Mouse (Mus musculus) left cerebral cortex, adult 2 months (tissue): ENCODE results near the gene Cdhr4. TPM values are rescaled to one million over a fixed set of nuclear protein-coding genes. Genes with fewer than 3 reads are reported as not detected.
"Not testable (repeated sequence)": the region's sequence is repeated elsewhere in the genome, so short reads cannot be mapped to it uniquely, and the experiment has no call there.

Experiments
- DNase-seq, 2 experiments: peaks; one replicate each; pipeline ENCODE4 v3.0.0; 2021 to 2022; ENCODE audit warnings: low spot score in 2 of 2, mixed read lengths in 1 of 2; ENCODE audit errors: extremely low spot score in 1 of 2
- H3K27ac ChIP-seq: fragments of 200-600 bp; 2 replicates; pipeline ENCODE4 v1.8.1; 2022
- H3K4me3 ChIP-seq: fragments of 200-600 bp; 2 replicates; pipeline ENCODE4 v1.8.1; 2022
- CTCF ChIP-seq: fragments of 200-600 bp; IDR thresholded peaks from 2 replicates; pipeline ENCODE4 v1.8.1; 2022; ENCODE audit warnings: antibody characterized with exemption, mild to moderate bottlenecking, moderate library complexity
- intact Hi-C: fragments of 180-260 bp; cut with DNase I; formaldehyde crosslinking; loops from one replicate; pipeline ENCODE4 v1.15.1; 2025
- total RNA-seq, 2 experiments: library from RNA; stranded (reverse); gene quantifications; 2 replicates each; pipeline ENCODE4 v1.2.3; 2021

The Cdhr4 gene
- total RNA-seq, 2 experiments from 2014 or later = 1.3 to 2.3 TPM

GRCm38 (mm10) chr9:107994464-107994863 lies 2.2 kb downstream of the Cdhr4 start:
- DNase-seq = no peak
- Histone ChIP-seq H3K27ac (no peak overlapping the region), H3K4me3 (no peak overlapping the region)
- intact Hi-C loops = no loop called here
- no peak for TF ChIP-seq CTCF

GRCm38 (mm10) chr9:107995513-107995912 lies 3.2 kb downstream of the Cdhr4 start:
- no peak overlapping the region for H3K4me3 ChIP-seq
- DNase-seq = no peak
- no peak for TF ChIP-seq CTCF
- intact Hi-C loops = no loop called here
- H3K27ac ChIP-seq = no peak overlapping the region

- intact Hi-C loops = no loop called here
- Histone ChIP-seq H3K27ac (no peak within 1 kb of the TSS), H3K4me3 (no peak within 1 kb of the TSS)
- no peak for DNase-seq
- no peak for TF ChIP-seq CTCF
Observed at GRCm38 (mm10) chr9:107996049-107996448, 3.8 kb downstream of the Cdhr4 start, which contains the start of gene Gm20662. Gene Gm20662 (plus strand): TSS chr9:107996349.

- no peak for TF ChIP-seq CTCF
- Histone ChIP-seq H3K27ac (peak within 1 kb of the TSS; percentile 99), H3K4me3 (peak within 1 kb of the TSS; percentile 75)
- intact Hi-C loops = no loop called here
- peak; percentile 100 for DNase-seq
Observed at GRCm38 (mm10) chr9:108001922-108002770, 9.8 kb downstream of the Cdhr4 start, which contains the start of gene Ip6k1. Gene Ip6k1 (plus strand): TSS chr9:108002501.

- intact Hi-C loops = no loop called here
- peak overlapping the region; percentile 99 for H3K27ac ChIP-seq
Observed at GRCm38 (mm10) chr9:108002778-108003530, 10.7 kb downstream of the Cdhr4 start.

GRCm38 (mm10) chr9:108003531-108003890 lies 11.2 kb downstream of the Cdhr4 start:
- DNase-seq = no peak
- Histone ChIP-seq H3K4me3 (peak overlapping the region; percentile 75), H3K27ac (peak overlapping the region; percentile 99)
- no peak for TF ChIP-seq CTCF
- intact Hi-C loops = no loop called here

More at GRCm38 (mm10) chr9:108002778-108003530, 10.7 kb downstream of the Cdhr4 start:
- H3K4me3 ChIP-seq = peak overlapping the region; percentile 75
- TF ChIP-seq CTCF = no peak
- no peak for DNase-seq

GRCm38 (mm10) chr9:108008041-108008440 lies 15.7 kb downstream of the Cdhr4 start:
- no peak overlapping the region for H3K4me3 ChIP-seq
- intact Hi-C loops = no loop called here
- TF ChIP-seq CTCF = no peak
- no peak for DNase-seq
- H3K27ac ChIP-seq = no peak overlapping the region

- intact Hi-C loops = no loop called here
- no peak for TF ChIP-seq CTCF
- no peak overlapping the region for H3K4me3 ChIP-seq
- no peak for DNase-seq
- H3K27ac ChIP-seq = no peak overlapping the region
Observed at GRCm38 (mm10) chr9:108010385-108010784, 18.1 kb downstream of the Cdhr4 start.

GRCm38 (mm10) chr9:108013577-108013976 lies 21.3 kb downstream of the Cdhr4 start:
- H3K4me3 ChIP-seq, DNase-seq, H3K27ac ChIP-seq: not testable (repeated sequence)
- TF ChIP-seq CTCF = peak; percentile 13
- intact Hi-C loops = loop anchor here (2.0 kb wide), 1 partner anchor 51 kb away; no protein-coding TSS in a partner anchor

- intact Hi-C loops = no loop called here
- DNase-seq = no peak
- no peak for TF ChIP-seq CTCF
- Histone ChIP-seq H3K4me3 (no peak overlapping the region), H3K27ac (no peak overlapping the region)
Observed at GRCm38 (mm10) chr9:108017127-108017526, 24.8 kb downstream of the Cdhr4 start.

- Histone ChIP-seq H3K27ac (no peak overlapping the region; the same call in 1 of the 2 replicates), H3K4me3 (no peak overlapping the region)
- TF ChIP-seq CTCF = no peak
- intact Hi-C loops = no loop called here
- no peak for DNase-seq
Observed at GRCm38 (mm10) chr9:108020741-108021140, 28.4 kb downstream of the Cdhr4 start.

GRCm38 (mm10) chr9:108023216-108023615 lies 30.9 kb downstream of the Cdhr4 start:
- DNase-seq = no peak
- no peak for TF ChIP-seq CTCF
- H3K4me3 ChIP-seq = no peak overlapping the region
- H3K27ac ChIP-seq = no peak overlapping the region
- intact Hi-C loops = no loop called here
